Mouse (Mus musculus) olfactory bulb, adult 2 months (tissue): ENCODE results near the gene Mdm4. TPM values are rescaled to one million over a fixed set of nuclear protein-coding genes. Genes with fewer than 3 reads are reported as not detected.
"Not testable (repeated sequence)": the region's sequence is repeated elsewhere in the genome, so short reads cannot be mapped to it uniquely, and the experiment has no call there.

ENCODE experiments used
- H3K27ac ChIP-seq: fragments of 200-500 bp; 2 replicates; pipeline ENCODE4 v1.5.1; 2012; ENCODE audit warnings: low read depth, low read length; ENCODE audit not compliant: insufficient read depth
- H3K4me1 ChIP-seq: fragments of 200-500 bp; 2 replicates; pipeline ENCODE4 v1.6.1; 2012; ENCODE audit warnings: low read length; ENCODE audit not compliant: control insufficient read depth, insufficient read depth
- H3K4me3 ChIP-seq: fragments of 200-500 bp; 2 replicates; pipeline ENCODE4 v1.5.1; 2012; ENCODE audit warnings: mild to moderate bottlenecking, low read depth, low read length, moderate library complexity; ENCODE audit not compliant: insufficient read depth
- CTCF ChIP-seq: fragments of 200-500 bp; IDR thresholded peaks from 2 replicates; pipeline ENCODE4 v1.5.1; 2012; ENCODE audit warnings: low read depth, mild to moderate bottlenecking, low read length, moderate library complexity; ENCODE audit not compliant: insufficient read depth
- POLR2A ChIP-seq: fragments of 200-500 bp; IDR thresholded peaks from 2 replicates; pipeline ENCODE4 v1.6.1; 2012; ENCODE audit warnings: mild to moderate bottlenecking, low read depth, low read length, moderate library complexity; ENCODE audit not compliant: insufficient read depth
- WGBS: fragments of 180-500 bp; shearing (Covaris S2); methylation state at CpG from one replicate; pipeline ENCODE4 v1.1.7; 2018; 5-methylcytosine and 5-hydroxymethylcytosine counted together
- polyA plus RNA-seq: library from polyadenylated mRNA; stranded (reverse); fragments of >200 nt; gene quantifications from 2 replicates; pipeline ENCODE4 v1.2.4, GENCODE M21; 2012; ENCODE audit warnings: low replicate concordance; ENCODE audit not compliant: missing spikeins, insufficient read depth, insufficient read length

Gene Mdm4
- polyA plus RNA-seq, 1 experiment = 103 TPM

DNA sequence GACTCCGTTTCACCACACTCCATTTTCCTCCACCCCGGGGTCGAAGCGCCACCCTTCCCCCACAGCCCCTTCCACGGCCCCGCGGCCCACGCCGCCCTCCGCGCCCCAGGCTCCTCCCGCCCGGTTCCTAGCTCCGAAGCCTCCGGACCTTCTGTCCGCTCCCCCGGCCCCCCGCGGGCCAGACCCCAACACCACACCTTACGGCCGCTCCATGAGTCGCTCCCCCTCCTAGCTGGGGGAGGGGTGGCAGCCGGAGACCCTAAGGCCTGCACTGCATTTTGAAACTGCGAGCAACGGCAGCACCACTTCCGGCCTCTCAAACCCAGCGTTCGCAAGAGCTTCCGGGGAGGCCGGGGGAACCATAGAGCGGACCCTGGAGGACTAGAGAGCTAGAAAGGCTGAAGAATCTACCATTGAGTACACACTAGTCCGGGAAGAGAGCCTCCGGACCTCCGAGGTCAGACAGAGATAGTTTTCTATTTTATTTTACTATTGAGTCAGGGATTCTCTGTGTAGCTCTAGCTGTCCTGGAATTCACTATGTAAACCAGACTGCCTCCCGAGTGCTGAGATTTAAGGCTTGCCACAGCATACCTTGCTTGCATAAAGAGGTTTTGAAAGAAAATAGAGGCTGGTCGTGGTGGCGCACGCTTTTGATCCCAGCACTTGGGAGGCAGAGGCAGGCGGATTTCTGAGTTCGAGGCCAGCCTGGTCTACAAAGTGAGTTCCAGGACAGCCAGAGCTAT lies 5.1 kb downstream of the Mdm4 start:
- under 1% methylated on average over 40 of the region's 40 CpGs for WGBS
- H3K27ac ChIP-seq = peak overlapping the region; percentile 52
- peak; percentile 80 for TF ChIP-seq POLR2A
- no peak for TF ChIP-seq CTCF
- peak overlapping the region; percentile 87 for H3K4me3 ChIP-seq
- H3K4me1 ChIP-seq = no peaks in the 10 kb centered on the region

DNA sequence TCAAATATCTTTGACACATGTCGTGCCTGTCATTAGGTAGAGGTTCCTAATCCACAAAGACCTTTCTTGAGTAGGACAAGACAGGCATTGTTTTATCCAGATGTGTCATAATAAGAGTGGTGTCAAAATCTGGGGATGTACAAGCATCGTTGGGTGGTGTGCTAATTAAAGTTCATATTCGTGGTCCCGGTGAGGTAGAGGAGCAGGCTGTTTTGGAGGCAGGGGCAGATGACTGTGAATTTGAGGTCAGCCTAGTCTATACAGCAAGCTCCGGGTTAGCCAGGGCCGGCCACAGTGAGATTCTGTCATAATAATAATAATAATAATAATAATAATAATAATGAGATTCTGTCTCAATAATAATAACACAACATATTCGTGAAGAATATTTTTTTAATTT lies 5.9 kb downstream of the Mdm4 start:
- no peaks in the 10 kb centered on the region for H3K4me1 ChIP-seq
- H3K27ac ChIP-seq = no peak overlapping the region
- TF ChIP-seq CTCF (no peak), POLR2A (no peak)
- peak overlapping the region; percentile 31; the same call in 1 of the 2 replicates for H3K4me3 ChIP-seq
- WGBS = 19% methylated on average over 7 of the region's 7 CpGs

DNA sequence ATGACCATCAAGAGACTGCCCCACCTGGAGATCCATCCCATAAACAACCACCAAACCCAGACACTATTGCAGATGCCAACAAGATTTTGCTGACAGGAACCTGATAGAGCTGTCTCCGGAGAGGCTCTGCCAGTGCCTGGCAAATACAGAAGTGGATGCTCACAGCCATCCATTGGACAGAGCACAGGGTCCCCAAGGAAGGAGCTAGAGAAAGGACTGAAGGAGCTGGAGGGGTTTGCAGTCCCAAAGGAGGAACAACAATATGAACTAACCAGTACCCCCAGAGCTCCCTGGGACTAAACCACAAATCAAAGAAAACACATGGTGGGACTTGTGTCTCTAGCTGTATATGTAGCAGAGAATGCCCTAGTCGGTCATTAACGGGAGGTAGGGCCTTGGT lies 6.6 kb downstream of the Mdm4 start:
- H3K4me1 ChIP-seq, H3K4me3 ChIP-seq, H3K27ac ChIP-seq: not testable (repeated sequence)
- WGBS = 90% methylated on average over 3 of the region's 3 CpGs

DNA sequence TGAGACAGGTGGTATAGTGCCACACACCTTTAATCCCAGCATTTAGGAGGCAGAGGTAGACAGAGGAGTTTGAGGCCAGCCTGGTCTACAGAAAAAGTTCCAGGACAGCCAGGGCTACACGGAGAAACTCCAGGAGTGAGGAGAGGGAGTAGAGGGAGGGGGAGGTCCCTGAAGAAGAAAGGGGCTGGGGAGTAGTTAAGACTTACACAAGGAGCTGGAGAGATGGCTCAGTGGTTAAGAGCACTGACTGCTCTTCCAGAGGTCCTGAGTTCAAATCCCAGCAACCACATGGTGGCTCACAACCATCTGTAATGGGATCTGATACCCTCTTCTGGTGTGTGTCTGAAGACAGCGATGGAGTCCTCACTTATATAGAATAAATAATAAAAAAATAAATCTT lies 8.4 kb downstream of the Mdm4 start:
- H3K4me1 ChIP-seq, H3K4me3 ChIP-seq, H3K27ac ChIP-seq: not testable (repeated sequence)
- WGBS = 95% methylated on average over 2 of the region's 2 CpGs

DNA sequence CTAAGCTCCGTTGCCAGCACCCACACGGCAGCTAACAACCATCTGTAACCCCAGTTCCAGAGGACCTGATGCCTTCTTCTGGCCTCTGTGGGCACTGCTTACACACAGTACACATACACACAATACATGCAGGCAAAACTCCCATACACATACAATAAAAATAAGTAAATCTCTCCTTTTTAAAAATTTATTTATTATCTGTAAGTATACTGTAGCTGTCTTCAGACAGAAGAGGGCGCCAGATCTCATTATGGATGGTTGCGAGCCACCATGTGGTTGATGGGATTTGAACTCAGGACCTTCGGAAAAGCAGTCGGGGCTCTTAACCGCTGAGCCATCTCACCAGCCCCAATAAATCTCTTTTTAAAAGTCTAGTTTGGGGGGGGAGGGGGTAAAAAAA lies 9.0 kb downstream of the Mdm4 start:
- Histone ChIP-seq H3K27ac (no peak overlapping the region), H3K4me3 (no peak overlapping the region), H3K4me1 (no peaks in the 10 kb centered on the region)
- TF ChIP-seq POLR2A = no peak
- WGBS = 95% methylated on average over 7 of the region's 7 CpGs

DNA sequence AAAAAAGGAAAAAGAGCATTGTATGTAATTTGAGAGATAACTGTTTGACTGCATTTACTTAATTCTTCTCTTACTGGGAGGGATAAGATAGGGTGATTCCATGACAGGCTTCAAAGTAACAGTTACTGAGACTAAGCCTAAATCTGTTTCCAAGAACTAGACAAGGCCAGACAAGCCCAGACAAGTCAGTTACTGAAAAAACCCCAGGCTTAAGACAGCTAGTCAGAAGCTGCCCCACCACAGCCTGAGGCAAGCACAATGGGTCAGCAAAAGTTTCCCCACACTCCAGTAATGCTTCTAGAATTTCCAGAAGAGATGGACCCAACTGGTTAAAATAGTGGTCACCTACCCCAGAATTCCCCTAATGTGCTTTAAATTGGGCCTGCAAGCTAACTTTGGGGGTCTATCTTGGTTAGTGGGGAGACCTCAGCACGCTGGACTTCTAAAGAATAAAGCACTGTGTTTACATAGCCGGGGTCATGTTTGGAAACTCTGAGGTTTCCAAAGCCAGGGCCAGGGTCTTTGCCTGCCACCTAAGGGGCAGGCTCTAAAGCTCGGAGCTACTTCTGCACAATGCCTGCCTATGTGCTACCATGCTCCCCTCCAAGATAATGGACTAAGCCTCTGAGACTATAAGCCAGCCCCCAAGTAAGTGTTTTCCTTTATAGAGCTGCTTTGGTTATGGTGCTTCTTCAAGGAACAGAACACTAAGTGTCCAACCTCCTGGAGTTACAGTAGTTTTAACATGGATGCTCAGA lies 10.0 kb downstream of the Mdm4 start:
- TF ChIP-seq CTCF (no peak), POLR2A (no peak)
- H3K4me1 ChIP-seq = no peaks in the 10 kb centered on the region
- no peak overlapping the region for H3K4me3 ChIP-seq
- H3K27ac ChIP-seq = no peak overlapping the region
- WGBS = 49% methylated on average over 3 of the region's 3 CpGs

DNA sequence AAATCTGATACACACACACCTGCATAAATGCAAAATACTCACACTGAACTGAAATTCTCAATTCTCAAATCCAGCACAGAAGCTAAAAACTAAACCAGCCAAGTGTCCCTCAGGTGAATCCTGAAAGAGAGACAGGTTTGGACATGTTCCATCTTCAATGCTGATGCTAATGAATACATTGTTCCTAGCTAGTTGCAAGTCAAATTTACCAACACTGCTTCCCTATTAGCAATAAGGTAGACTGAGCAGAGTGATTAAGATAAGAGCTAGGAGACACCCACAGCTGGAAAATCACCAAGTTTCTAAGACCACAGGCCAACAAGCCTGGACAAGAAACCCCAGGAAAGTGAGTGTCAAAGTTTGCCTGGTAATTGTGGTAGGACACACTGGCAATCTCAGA lies 11.0 kb downstream of the Mdm4 start:
- H3K4me3 ChIP-seq = no peak overlapping the region
- no peaks in the 10 kb centered on the region for H3K4me1 ChIP-seq
- TF ChIP-seq CTCF = no peak
- TF ChIP-seq POLR2A = no peak
- H3K27ac ChIP-seq = no peak overlapping the region

DNA sequence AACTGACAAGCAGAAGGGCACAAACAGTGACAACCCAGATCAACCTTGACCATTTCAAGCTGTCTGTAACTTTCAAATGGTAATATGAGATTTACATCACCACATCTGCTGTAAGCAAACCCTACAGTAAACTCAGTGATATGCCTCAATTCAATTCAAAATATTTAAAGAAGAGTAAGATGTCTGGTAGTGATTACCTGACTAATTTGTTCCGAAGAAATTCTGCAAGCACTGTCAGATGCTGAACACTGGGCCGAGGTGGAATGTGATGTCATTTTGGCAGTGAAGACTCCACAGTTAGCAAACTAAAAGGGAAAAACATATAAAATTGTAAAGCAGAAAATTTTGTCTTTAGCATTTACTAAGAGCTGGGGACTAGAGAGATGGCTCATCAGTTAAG lies 11.8 kb downstream of the Mdm4 start:
- TF ChIP-seq POLR2A (no peak), CTCF (no peak)

DNA sequence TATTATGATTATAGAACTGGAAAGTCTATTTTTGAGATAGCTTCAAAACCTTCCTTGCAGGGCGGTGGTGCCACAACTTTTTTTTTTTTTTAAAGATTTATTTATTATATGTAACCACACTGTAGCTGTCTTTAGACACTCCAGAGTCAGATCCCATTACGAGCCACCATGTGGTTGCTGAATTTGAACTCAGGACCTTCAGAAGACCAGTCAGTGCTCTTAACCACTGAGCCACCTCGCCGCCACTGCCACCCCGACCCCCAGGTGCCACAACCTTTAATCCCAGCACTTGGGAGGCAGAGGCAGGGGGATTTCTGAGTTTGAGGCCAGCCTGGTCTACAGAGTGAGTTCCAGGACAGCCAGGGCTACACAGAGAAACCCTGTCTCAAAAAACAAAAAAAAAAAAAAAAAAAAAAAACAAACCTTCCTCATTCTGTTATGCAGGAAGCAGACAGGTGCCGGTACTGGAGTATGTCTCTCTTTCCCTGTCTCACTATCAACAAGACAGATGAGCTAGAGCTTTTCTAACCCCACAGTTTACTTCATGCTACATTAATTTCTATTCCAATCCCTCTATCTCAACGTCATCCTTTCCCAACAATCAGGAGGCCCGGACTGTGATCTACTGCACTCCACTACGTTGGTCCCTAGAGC lies 13.5 kb downstream of the Mdm4 start:
- Histone ChIP-seq H3K27ac (no peak overlapping the region), H3K4me3 (no peak overlapping the region), H3K4me1 (no peaks in the 10 kb centered on the region)
- no peak for TF ChIP-seq POLR2A
- no peak for TF ChIP-seq CTCF
- WGBS = 93% methylated on average over 9 of the region's 9 CpGs

More for the DNA sequence above, 11.8 kb downstream of the Mdm4 start:
- no peak overlapping the region for H3K4me3 ChIP-seq
- no peaks in the 10 kb centered on the region for H3K4me1 ChIP-seq
- WGBS = 69% methylated on average over 2 of the region's 2 CpGs
- no peak overlapping the region for H3K27ac ChIP-seq
